Mouse (Mus musculus) MEL (cell line): ENCODE data around the gene Mylk.

Source experiments
- CTCF ChIP-seq, 3 experiments: IDR thresholded peaks in 2 of 3; conservative IDR thresholded peaks in 1 of 3; 2 replicates each; pipeline ENCODE4 v1.5.1; 2011 to 2012; ENCODE audit warnings: low read length in 3 of 3, low read depth in 2 of 3, mild to moderate bottlenecking in 2 of 3, improper control_type of control experiment in 1 of 3, inconsistent platforms in 1 of 3, mixed read lengths in 1 of 3, moderate library complexity in 1 of 3; ENCODE audit not compliant: control insufficient read depth in 1 of 3, insufficient read depth in 1 of 3, poor library complexity in 1 of 3, severe bottlenecking in 1 of 3
- POLR2A ChIP-seq, 2 experiments: IDR thresholded peaks; 2 replicates each; pipeline ENCODE4 v1.6.1; 2011 to 2012; ENCODE audit warnings: low read length in 2 of 2, mild to moderate bottlenecking in 2 of 2, control low read depth in 1 of 2, improper control_type of control experiment in 1 of 2, low read depth in 1 of 2, moderate library complexity in 1 of 2; ENCODE audit not compliant: control insufficient read depth in 1 of 2, insufficient read depth in 1 of 2, poor library complexity in 1 of 2
- TCF12 ChIP-seq: IDR thresholded peaks from 2 replicates; pipeline ENCODE4 v1.6.1; 2014; ENCODE audit warnings: low read depth, mild to moderate bottlenecking, inconsistent platforms, low read length, improper control_type of control experiment, moderate library complexity

DNA sequence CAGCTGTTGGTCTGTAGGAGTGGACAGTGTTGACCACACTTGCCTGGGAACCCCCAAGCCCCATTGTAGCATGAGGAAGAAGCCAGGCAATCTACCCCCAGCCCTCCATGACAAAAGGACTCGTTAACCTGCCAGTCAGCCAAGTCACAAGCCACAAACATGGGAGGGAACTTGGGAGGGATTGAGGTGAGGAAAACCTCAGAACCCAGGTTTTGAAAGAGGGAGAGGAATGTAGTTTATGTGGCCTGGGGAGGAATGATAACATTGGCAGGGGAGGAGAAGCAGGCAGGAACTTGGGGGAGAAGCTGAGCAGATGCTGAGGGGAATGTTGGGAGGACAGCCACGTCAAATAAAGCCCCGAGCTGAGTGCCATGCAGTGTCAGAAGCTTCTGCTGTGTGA lies 196.9 kb downstream of the Mylk start:
- TF ChIP-seq POLR2A (IDR thresholded peaks at IDR 0.05; ENCODE audit: control insufficient read depth in 1 of 2, insufficient read depth in 1 of 2, low read depth in 1 of 2, low read length in 2 of 2, poor library complexity in 1 of 2) (no peak), TCF12 (no peak), CTCF (IDR thresholded peaks at IDR 0.05 in 2 of 3, conservative IDR thresholded peaks at IDR 0.05 in 1 of 3; ENCODE audit: control insufficient read depth in 1 of 3, insufficient read depth in 1 of 3, low read depth in 2 of 3, low read length in 3 of 3, poor library complexity in 1 of 3, severe bottlenecking in 1 of 3) (no peak)
